ENCODE assay signal across 19 mouse cellular contexts in genomic region chrX:140738986-140739385, GRCm38 (mm10).
DNase-seq lines count a peak whose midpoint lies in the region; ATAC-seq and TF ChIP-seq lines count a peak whose summit lies in the region.
"Had no signal": no experiment of that assay in that cellular context is flagged by ENCODE, and none has a peak within 500 bp of the region (broad histone marks: within the 10 kb centered on the region; RNA-seq: fewer than 3 reads in every experiment).

No protein-coding gene starts in this region.

- no peaks in the 10 kb centered on the region for H3K9me3 ChIP-seq in kidney, postnatal 0 days (replicated peaks; ENCODE audit: low read length)
- H3K9me3 ChIP-seq: embryonic facial prominence, embryonic 13.5 days; embryonic facial prominence, embryonic 15.5 days; forebrain, embryonic 10.5 days; forebrain, embryonic 12.5 days had no signal

- TF ChIP-seq CTCF in kidney, postnatal 0 days (IDR thresholded peaks at IDR 0.05; ENCODE audit: low read depth): no peak

- no peak overlapping the region for H3K4me2 ChIP-seq in kidney, postnatal 0 days (ENCODE audit: low read length)
- H3K4me2 ChIP-seq: embryonic facial prominence, embryonic 13.5 days; embryonic facial prominence, embryonic 15.5 days; forebrain, embryonic 12.5 days had no signal

- H3K36me3 ChIP-seq in kidney, postnatal 0 days (ENCODE audit: insufficient read depth, low read length): no peaks in the 10 kb centered on the region
- H3K36me3 ChIP-seq: embryonic facial prominence, embryonic 13.5 days; embryonic facial prominence, embryonic 15.5 days; forebrain, embryonic 10.5 days; forebrain, embryonic 12.5 days had no signal

- no peak overlapping the region for H3K4me3 ChIP-seq in kidney, postnatal 0 days (replicated peaks; ENCODE audit: low read depth, low read length)
- H3K4me3 ChIP-seq: embryonic facial prominence, embryonic 13.5 days; embryonic facial prominence, embryonic 15.5 days; erythroblast, embryonic 14.5 days; forebrain, embryonic 10.5 days; forebrain, embryonic 12.5 days had no signal

- DNase-seq in kidney, adult 9 months: peak; percentile 58
- no peak for DNase-seq in kidney, postnatal 10 days
- peak; percentile 1 for DNase-seq in kidney, postnatal 0 days (ENCODE audit: low spot score)
- DNase-seq in kidney, adult 18-20 months: no peak
- DNase-seq: adrenal gland, adult 2 months; adrenal gland, postnatal 10 days; adrenal gland, postnatal 25 days; cerebellum, adult 11 months; cerebellum, adult 8-10 months; cerebellum, postnatal 14 days; cerebellum, postnatal 36 days; embryo, embryonic 11 days had no signal

- H3K27me3 ChIP-seq in kidney, postnatal 0 days (ENCODE audit: insufficient read depth, low read length): no peaks in the 10 kb centered on the region
- H3K27me3 ChIP-seq: embryonic facial prominence, embryonic 15.5 days had no signal

- ATAC-seq in kidney, postnatal 0 days (replicated peaks; ENCODE audit: low FRiP score, low read depth): no peak
- ATAC-seq: forebrain, embryonic 14.5 days; forebrain, embryonic 16.5 days had no signal

- no peaks in the 10 kb centered on the region for H3K4me1 ChIP-seq in kidney, postnatal 0 days (replicated peaks; ENCODE audit: insufficient read depth, low read length)
- H3K4me1 ChIP-seq: embryonic facial prominence, embryonic 13.5 days; embryonic facial prominence, embryonic 15.5 days; forebrain, embryonic 10.5 days; forebrain, embryonic 12.5 days had no signal

- no peak overlapping the region for H3K27ac ChIP-seq in kidney, postnatal 0 days
- H3K27ac ChIP-seq: embryonic facial prominence, embryonic 13.5 days; embryonic facial prominence, embryonic 15.5 days; forebrain, embryonic 10.5 days; forebrain, embryonic 12.5 days had no signal

- no peak overlapping the region for H3K9ac ChIP-seq in kidney, postnatal 0 days (ENCODE audit: low read depth, low read length)
- H3K9ac ChIP-seq: embryonic facial prominence, embryonic 13.5 days; embryonic facial prominence, embryonic 15.5 days; forebrain, embryonic 12.5 days had no signal

Comparison
In these comparisons a context has a peak if more than half of its experiments do, and no peak if none do; other contexts are left out.
1. DNase-seq: peak in kidney, adult 9 months (single experiment) and kidney, postnatal 0 days (single experiment); none in kidney, postnatal 10 days (single experiment) and kidney, adult 18-20 months (single experiment).